Mouse (Mus musculus) lung, postnatal 0 days (tissue): ENCODE data around the gene Lrrc10. TPM values are rescaled to one million over a fixed set of nuclear protein-coding genes. Genes with fewer than 3 reads are reported as not detected.
A peak's percentile ranks its signal among the peaks of the same experiment; 100 is the strongest.

Source experiments
- ATAC-seq: fragments of 200-750 bp; cut with Nextera tagmentation; 2 replicates; pipeline ENCODE4 v1.8.0; 2017; ENCODE audit warnings: moderate library complexity
- DNase-seq: peaks from one replicate; pipeline ENCODE4 v3.0.0-alpha.2; 2016; ENCODE audit warnings: low spot score
- H3K27ac ChIP-seq: fragments of 300-500 bp; sonication (generic); 2 replicates; pipeline ENCODE4 v1.5.1; 2014; ENCODE audit warnings: antibody characterized with exemption, mild to moderate bottlenecking, low read length, mixed read lengths
- H3K27me3 ChIP-seq: fragments of 300-500 bp; sonication (generic); replicated peaks from 2 replicates; pipeline ENCODE4 v1.6.1; 2014; ENCODE audit warnings: low read length, mixed read lengths; ENCODE audit not compliant: insufficient read depth
- H3K36me3 ChIP-seq: fragments of 300-500 bp; sonication (generic); 2 replicates; pipeline ENCODE4 v1.6.1; 2014; ENCODE audit warnings: low read length, mixed read lengths; ENCODE audit not compliant: insufficient read depth
- H3K4me1 ChIP-seq: fragments of 300-500 bp; sonication (generic); 2 replicates; pipeline ENCODE4 v1.6.1; 2014; ENCODE audit warnings: antibody characterized with exemption, low read depth, low read length, mixed read lengths; ENCODE audit not compliant: insufficient read depth
- H3K4me2 ChIP-seq: fragments of 300-500 bp; sonication (generic); replicated peaks from 2 replicates; pipeline ENCODE4 v1.6.1; 2014; ENCODE audit warnings: low read depth, mild to moderate bottlenecking, low read length, moderate library complexity, mixed read lengths
- H3K4me3 ChIP-seq: fragments of 300-500 bp; sonication (generic); 2 replicates; pipeline ENCODE4 v1.5.1; 2014; ENCODE audit warnings: low read depth, low read length
- H3K9ac ChIP-seq: fragments of 300-500 bp; sonication (generic); replicated peaks from 2 replicates; pipeline ENCODE4 v1.6.1; 2014; ENCODE audit warnings: low read depth, mild to moderate bottlenecking
- H3K9me3 ChIP-seq: fragments of 300-500 bp; sonication (generic); 2 replicates; pipeline ENCODE4 v1.6.1; 2016; ENCODE audit warnings: low read length, mixed read lengths
- CTCF ChIP-seq: IDR thresholded peaks from 2 replicates; pipeline ENCODE4 v1.5.1; 2016; ENCODE audit warnings: antibody characterized with exemption, mild to moderate bottlenecking
- EP300 ChIP-seq: IDR thresholded peaks from 2 replicates; pipeline ENCODE4 v1.6.1; 2016; ENCODE audit warnings: antibody characterized with exemption, mild to moderate bottlenecking, control low read depth
- WGBS: fragments of 180-500 bp; shearing (Covaris S2); extraction: QIAGEN DNeasy Blood & Tissue Kit; methylation state at CpG from one replicate; pipeline ENCODE4 v1.1.7; 2014; 5-methylcytosine and 5-hydroxymethylcytosine counted together
- polyA plus RNA-seq: library from polyadenylated mRNA; unstranded; fragments of >200 nt; fragmentation: Nextera tagmentation; extraction: Ambion mirVana; gene quantifications from 2 replicates; pipeline ENCODE4 v1.2.1, GENCODE M21; 2015

Gene Lrrc10
- polyA plus RNA-seq, 1 experiment from 2014 or later = 0.45 TPM

DNA sequence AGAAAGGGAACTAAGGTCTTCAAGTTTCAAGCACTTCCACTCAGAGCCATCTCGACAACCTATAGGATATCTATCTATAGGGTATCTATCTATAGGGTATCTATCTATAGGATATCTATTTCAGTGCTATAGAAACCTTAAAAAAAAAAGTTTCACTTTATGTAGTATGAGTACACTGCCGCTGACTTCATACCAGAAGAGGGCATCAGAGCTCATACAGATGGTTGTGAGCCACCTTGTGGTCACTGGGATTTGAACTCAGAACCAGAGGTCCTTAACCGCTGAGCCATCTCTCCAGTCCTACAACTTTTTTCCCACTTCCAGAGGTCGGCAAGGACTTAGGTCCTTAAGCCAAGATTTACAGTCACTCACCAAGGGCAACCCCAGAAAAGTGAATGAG is 10.5 kb downstream of the Lrrc10 start:
- DNase-seq = no peak
- 87% methylated on average over 4 of the region's 4 CpGs for WGBS
- Histone ChIP-seq H3K36me3 (peaks cover 72% of the 10 kb centered on the region), H3K9ac (no peak overlapping the region), H3K27ac (no peak overlapping the region), H3K4me3 (no peak overlapping the region), H3K9me3 (no peaks in the 10 kb centered on the region), H3K27me3 (no peaks in the 10 kb centered on the region), H3K4me1 (no peaks in the 10 kb centered on the region), H3K4me2 (no peak overlapping the region)
- no peak for ATAC-seq
- no peak for TF ChIP-seq EP300
- TF ChIP-seq CTCF = peak; percentile 48

- 1% methylated on average over 15 of the region's 15 CpGs for WGBS
- Histone ChIP-seq H3K4me2 (peak overlapping the region; percentile 76), H3K4me1 (peaks cover 4% of the 10 kb centered on the region; the same call in 1 of the 2 replicates), H3K4me3 (peak overlapping the region; percentile 94), H3K27me3 (no peaks in the 10 kb centered on the region), H3K9me3 (no peaks in the 10 kb centered on the region), H3K36me3 (peaks cover 25% of the 10 kb centered on the region), H3K27ac (0 out of 2 replicates have a peak overlapping the region, but pooled peaks have one; percentile 90), H3K9ac (peak overlapping the region; percentile 85)
- ATAC-seq (no peak), DNase-seq (no peak)
- TF ChIP-seq CTCF = no peak
- TF ChIP-seq EP300 = no peak
Observed at GRCm38 (mm10) chr10:117062894-117063253, 17.7 kb downstream of the Lrrc10 start.

- ATAC-seq = peak; percentile 96
- H3K4me1 ChIP-seq = peaks cover 4% of the 10 kb centered on the region; the same call in 1 of the 2 replicates
- no peaks in the 10 kb centered on the region for H3K27me3 ChIP-seq
- peak within 1 kb of the TSS; percentile 85 for H3K9ac ChIP-seq
- peak; percentile 98 for DNase-seq
- peak within 1 kb of the TSS; percentile 76 for H3K4me2 ChIP-seq
- H3K27ac ChIP-seq = peak within 1 kb of the TSS; percentile 90
- H3K4me3 ChIP-seq = peak within 1 kb of the TSS; percentile 94
- H3K36me3 ChIP-seq = peaks cover 23% of the 10 kb centered on the region
- TF ChIP-seq CTCF (peak; percentile 17), EP300 (no peak)
- WGBS = under 1% methylated on average over 61 of the region's 68 CpGs
- no peaks in the 10 kb centered on the region for H3K9me3 ChIP-seq
Observed at GRCm38 (mm10) chr10:117063254-117064021, 18.3 kb downstream of the Lrrc10 start, which contains the start of gene Cct2. Gene Cct2, minus strand, starts transcription at chr10:117063814.

- DNase-seq = no peak
- H3K27ac ChIP-seq = peak overlapping the region; percentile 59
- peaks cover 18% of the 10 kb centered on the region for H3K36me3 ChIP-seq
- peak overlapping the region; percentile 94 for H3K4me3 ChIP-seq
- H3K27me3 ChIP-seq = no peaks in the 10 kb centered on the region
- no peaks in the 10 kb centered on the region for H3K9me3 ChIP-seq
- no peak for TF ChIP-seq CTCF
- TF ChIP-seq EP300 = no peak
- WGBS = 6% methylated on average over 7 of the region's 7 CpGs
- H3K9ac ChIP-seq = no peak overlapping the region
- H3K4me2 ChIP-seq = peak overlapping the region; percentile 76
- peaks cover 4% of the 10 kb centered on the region; the same call in 1 of the 2 replicates for H3K4me1 ChIP-seq
- no peak for ATAC-seq
Observed at GRCm38 (mm10) chr10:117064076-117064475, 18.9 kb downstream of the Lrrc10 start.

DNA sequence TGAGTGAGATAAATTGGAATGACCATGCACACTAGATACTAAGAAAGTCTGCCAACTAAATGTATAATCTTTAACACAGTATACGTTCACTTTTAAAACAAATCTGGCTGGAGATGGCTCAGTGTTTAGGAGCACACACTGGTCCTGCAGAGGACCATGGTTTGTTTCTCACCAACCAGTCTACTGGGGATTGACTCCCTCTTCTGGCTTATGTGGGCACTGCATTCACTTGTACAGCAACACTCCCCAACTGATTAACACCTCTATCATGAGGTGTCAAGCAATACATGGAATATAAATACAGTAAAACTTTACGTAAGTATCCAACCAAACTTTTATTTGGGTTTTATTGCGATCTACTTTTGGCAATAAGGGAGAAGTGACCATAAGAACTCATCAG is 24.0 kb downstream of the Lrrc10 start:
- Histone ChIP-seq H3K9ac (no peak overlapping the region), H3K4me1 (no peaks in the 10 kb centered on the region), H3K4me3 (no peak overlapping the region), H3K36me3 (0 out of 2 replicates have a peak, but pooled peaks cover 11% of the 10 kb centered on the region), H3K4me2 (no peak overlapping the region), H3K27me3 (no peaks in the 10 kb centered on the region), H3K27ac (no peak overlapping the region), H3K9me3 (no peaks in the 10 kb centered on the region)
- DNase-seq = no peak
- 88% methylated on average over 3 of the region's 3 CpGs for WGBS
- no peak for ATAC-seq
- TF ChIP-seq EP300 (no peak), CTCF (peak; percentile 47)

DNA sequence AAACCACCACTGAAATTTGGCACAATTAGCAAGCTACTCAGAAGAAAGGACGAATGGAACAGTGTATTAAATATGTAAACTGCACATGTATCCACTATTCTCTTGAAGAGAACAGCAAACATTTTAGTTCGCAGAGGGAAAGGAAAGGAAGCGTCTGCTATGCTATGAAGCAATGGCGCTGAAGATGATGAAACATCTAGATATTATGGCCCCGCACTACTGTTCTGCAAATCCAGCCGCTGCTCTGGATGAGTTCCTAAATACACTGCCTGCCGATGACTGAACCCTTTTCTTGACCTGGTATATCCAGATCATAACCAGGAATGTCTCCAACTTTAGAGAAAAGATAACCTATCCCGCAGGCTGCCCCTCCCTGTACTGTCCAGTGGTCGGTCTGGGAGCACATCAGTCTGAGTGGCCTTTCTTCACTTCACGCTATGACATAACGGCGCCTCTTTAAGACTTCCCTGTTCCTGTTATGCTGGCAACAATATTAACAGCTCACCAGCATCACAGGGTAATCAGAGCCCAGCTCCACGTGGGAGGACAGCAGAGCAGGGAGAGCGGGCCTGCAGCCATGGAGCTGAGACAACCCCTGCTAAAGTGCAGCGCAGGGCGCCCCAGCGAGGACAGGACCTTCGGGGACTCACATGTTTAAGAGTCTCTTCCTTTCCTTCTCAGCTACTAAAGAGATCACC is 27.2 kb downstream of the Lrrc10 start:
- 82% methylated on average over 18 of the region's 18 CpGs for WGBS
- Histone ChIP-seq H3K9ac (no peak overlapping the region), H3K4me3 (no peak overlapping the region), H3K27ac (no peak overlapping the region), H3K4me1 (no peaks in the 10 kb centered on the region), H3K27me3 (no peaks in the 10 kb centered on the region), H3K4me2 (no peak overlapping the region), H3K9me3 (no peaks in the 10 kb centered on the region), H3K36me3 (0 out of 2 replicates have a peak, but pooled peaks cover 23% of the 10 kb centered on the region)
- no peak for TF ChIP-seq CTCF
- TF ChIP-seq EP300 = no peak
- ATAC-seq (peak; percentile 59), DNase-seq (peak; percentile 66)
